Mouse (Mus musculus) urinary bladder, postnatal 10 days (tissue): Measurements from ENCODE around the gene Runx2.

Experiments
- DNase-seq: peaks from one replicate; pipeline ENCODE4 v3.0.0; 2022; ENCODE audit warnings: low spot score

Runx2 gene

GRCm38 (mm10) chr17:44618691-44619090 is 195.9 kb downstream of the Runx2 start:
- no peak for DNase-seq

DNA sequence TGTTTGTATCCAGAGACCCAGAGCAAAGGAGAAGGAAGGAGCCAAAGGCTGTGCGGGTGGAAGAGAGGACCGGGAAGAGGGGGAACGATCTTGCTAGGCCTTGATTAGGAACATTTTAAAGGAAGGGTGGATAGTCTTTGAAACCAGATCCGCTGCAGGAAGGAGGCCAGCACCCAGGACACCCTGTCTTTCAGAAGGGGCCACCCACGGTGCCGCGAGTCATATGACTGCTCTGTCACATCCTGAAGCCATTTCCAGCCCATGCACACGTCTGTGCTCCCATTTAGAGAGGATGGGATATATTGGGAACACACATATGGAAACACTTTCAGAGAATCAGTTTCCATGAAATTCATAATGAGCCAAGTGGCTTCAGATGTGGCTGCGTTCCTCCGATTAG is 196.4 kb downstream of the Runx2 start:
- DNase-seq = no peak

DNA sequence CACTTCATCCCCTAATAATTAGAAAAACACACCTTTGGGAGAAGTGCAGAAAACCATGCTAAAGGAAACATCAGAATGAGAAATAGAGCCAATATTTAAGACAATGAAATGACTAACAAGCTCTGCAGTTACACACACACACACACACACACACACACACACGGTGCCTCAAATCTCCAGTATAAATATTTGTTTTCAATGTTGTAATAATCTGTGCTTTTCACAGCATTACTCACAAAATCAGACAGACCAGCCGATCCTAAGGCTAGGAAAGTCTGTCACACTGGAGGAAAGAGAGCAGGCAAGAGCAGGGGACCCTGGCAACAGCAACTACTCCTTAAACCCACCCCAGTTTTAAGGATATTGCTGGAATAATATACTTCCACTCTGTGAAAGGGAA is 196.9 kb downstream of the Runx2 start:
- DNase-seq = no peak

DNA sequence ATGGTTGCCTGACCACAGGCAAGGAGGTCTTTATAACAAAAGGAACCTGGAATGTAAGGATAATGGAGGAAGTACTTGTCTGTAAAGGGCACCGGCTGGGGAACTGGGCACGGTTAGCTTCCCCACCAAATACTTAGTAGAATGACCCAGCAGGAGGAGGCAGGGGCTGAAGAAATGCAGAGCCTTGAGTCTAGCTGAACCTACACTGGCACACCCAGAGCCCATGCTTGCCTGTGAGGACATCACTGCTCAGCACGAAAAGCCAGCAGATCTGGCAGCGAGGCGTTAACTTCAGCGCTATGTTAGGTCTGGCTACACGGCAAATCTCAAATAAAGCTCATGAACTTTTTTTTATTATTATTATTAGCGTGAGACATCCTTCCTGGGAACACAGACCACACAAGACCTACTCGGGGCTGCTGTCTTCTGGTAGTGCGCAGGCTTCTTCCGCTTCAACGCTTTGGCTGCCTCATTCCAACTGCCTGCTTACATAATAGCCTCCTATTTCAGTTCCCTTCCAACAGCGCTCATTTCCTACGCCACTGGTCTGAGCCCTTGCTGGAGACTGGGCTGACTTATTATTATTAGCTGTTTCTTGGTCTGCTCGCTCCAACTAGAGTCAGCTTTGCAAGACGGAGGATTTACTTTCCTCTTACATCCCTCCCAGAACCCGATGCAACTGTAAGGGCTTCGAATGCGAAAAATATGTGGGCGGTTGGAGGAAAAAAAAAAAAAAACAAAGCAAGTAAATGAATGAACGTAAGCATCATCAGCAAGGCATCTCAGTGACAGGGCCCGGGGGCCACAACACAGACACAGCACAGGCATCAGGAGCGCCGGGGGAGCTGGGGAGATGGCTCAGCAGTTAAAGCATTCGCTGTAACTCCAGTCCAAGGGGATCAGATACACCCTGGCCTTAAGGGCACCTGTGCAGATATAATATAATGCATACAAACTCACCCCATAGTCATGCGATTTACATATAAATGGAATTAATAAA is 200.6 kb downstream of the Runx2 start:
- DNase-seq = no peak

DNA sequence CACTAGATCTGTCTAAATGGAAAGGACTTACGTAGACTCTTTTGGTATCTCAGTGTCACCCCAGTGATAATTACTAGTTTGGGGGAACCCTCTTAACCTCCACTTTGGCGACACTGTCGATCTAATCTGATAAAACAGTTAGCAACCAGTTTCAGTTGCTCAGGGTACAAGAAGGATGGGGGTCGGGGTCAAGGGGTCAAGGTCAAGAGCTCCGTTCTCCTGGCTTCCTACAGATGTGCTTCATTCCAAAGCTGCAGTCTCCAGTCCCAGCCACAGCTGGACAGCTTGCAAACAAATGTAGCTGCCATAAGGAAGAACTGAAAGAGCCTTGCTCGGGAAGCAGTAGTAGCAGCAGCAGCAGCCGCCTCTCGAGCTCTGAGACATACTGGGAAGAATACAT is 202.0 kb downstream of the Runx2 start:
- no peak for DNase-seq

- no peak for DNase-seq
These were observed 202.6 kb downstream of the Runx2 start for GRCm38 (mm10) chr17:44612002-44612401.

DNA sequence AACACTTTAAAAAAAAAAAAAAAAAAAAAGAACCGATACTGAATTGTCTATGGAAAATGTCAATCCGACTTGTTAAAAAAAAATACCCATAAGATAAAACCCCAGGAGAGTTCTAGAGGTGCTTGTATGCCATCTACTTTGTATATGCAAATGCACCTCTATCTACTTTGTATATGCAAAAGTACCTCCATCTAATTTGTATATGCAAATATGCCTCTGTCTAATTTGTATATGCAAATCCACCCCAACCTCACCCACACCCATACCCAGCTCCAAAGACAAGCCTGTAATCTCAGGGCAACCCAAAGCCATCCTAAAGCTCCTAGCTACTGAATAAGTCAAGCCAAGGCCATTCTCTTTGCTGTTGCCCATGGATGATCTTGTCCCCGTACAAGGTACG is 203.1 kb downstream of the Runx2 start:
- DNase-seq = no peak

DNA sequence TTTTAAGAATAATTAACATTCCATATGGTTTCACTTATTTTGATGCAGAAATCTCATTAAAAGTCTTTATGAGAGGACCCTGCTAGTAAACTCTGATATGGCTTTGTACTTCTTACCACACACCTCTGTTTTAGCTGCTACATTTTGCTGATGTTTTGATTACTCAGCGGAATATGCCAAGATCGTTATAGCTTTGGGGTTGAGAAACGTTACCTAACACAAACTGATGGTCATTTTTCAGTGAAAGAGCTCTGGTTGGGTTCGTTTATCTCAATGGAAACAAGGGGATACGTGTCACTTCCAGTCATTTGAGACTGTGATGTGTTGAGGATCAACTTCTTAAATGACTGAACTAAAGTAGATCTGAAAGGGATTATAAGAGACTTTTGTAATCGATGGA is 203.8 kb downstream of the Runx2 start:
- no peak for DNase-seq

- DNase-seq = no peak
These were observed 204.5 kb downstream of the Runx2 start for GRCm38 (mm10) chr17:44609897-44610641.

- DNase-seq = no peak
These were observed 205.2 kb downstream of the Runx2 start for GRCm38 (mm10) chr17:44609356-44609755.

DNA sequence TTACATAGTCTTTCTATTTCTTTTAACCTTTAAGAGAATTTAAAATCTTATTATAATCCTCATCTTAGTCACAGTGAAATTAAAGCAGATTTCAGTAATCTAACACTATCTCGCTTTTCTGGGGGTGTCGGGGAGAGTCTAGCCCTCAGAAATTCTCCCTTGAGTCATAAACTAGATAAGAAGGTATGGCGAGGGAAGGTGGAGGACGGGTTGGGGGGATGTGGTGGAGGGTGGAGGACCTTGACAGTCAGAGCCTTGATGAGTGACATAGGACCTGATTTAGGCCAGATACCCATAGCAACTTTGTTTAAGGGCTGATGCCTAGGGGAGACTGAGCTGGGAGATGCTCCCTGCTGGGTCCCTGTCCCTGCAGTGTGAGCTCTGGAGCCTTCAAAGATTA is 205.7 kb downstream of the Runx2 start:
- DNase-seq = no peak

GRCm38 (mm10) chr17:44607383-44607782 is 207.2 kb downstream of the Runx2 start:
- DNase-seq = no peak

DNA sequence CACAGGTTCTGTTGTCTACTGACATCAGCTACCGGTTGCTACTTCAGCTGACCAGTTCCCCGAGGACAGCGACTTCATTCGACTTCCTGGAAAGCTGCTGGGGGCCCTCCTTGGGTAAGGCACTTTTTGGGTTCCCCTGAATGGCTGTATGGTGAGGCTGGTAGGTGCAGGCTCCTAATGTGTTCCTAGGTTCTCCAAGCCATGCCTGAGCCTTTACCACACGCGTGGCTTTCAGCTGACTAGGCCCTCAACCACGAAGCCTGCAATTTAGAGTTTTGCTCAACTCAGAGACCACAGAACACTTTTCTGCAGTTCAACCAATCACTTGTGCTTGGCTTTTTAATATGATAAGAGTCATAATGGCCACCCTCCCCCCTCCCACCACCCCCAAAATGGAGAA is 208.4 kb downstream of the Runx2 start:
- DNase-seq = no peak

GRCm38 (mm10) chr17:44605749-44606148 is 208.8 kb downstream of the Runx2 start:
- DNase-seq = no peak

- DNase-seq = no peak
These were observed 211.4 kb downstream of the Runx2 start for GRCm38 (mm10) chr17:44603170-44603569.

- no peak for DNase-seq
These were observed 213.1 kb downstream of the Runx2 start for GRCm38 (mm10) chr17:44601317-44602021.

DNA sequence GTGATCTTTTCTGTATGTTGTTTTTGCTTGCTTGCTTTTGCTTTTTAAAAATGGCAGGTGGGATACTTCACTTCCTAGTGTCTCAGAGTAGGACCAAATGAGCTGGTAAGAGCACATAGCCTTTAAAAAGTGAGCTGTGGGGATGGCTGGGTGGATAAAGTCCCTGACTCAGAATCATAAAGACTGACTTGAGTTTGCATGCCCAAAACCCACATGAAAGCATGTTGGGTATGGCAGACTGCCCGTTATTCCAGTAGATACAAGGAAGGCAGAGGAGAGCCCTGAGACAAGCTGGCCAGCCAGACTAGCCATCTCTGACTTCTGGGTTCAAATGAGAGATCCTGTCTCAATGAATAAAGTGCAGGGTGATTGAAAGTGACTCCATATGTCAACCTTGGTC is 214.7 kb downstream of the Runx2 start:
- DNase-seq = no peak

DNA sequence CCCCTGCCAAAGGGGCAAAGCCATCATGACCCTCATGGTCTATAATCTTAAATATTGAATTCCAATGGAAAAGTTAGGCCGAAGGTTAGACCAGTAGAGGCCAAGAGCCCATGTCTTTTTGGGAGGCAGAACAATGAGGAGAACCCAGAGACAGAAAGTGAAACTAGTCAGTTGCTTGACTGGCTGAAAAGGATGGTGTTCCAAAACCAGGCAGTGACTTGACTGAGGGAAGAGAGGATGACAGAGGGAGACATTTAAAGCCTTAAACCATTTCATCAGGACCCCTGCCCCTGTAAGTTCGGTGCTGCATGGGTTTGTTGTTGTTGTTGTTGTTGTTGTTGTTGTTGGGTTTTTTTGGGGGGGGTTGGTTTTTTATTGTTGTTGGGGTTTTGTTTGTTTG is 215.5 kb downstream of the Runx2 start:
- no peak for DNase-seq

- no peak for DNase-seq
These were observed 216.6 kb downstream of the Runx2 start for GRCm38 (mm10) chr17:44597918-44598504.

GRCm38 (mm10) chr17:44592737-44593090 is 221.9 kb downstream of the Runx2 start:
- DNase-seq = no peak

GRCm38 (mm10) chr17:44592067-44592736 is 222.4 kb downstream of the Runx2 start:
- no peak for DNase-seq

DNA sequence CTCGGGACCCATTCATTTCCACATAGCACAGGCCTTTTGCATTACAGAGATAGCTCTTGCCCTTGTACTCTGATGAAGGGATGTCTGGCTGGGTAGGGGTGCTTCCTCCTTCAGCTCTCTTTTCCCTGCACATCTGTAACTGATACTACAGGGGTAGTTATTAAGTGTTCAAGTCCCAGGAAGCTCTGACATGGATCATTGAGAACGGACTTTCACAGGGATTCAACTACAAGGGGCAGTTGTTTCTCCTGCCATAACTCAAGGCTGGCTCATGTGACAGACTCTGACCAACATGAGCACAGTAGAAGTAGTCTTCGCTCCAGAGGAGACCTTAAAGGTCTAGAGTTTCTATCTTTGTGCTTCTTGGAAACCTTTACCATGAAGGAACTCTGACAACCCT is 226.1 kb downstream of the Runx2 start:
- no peak for DNase-seq
